Mouse (Mus musculus): Measurements from ENCODE around the gene Treh. TPM values are rescaled to one million over a fixed set of nuclear protein-coding genes. Genes with fewer than 3 reads are reported as not detected.

Treh gene
- polyA plus RNA-seq, 1 experiment from 2014 or later, result not detected

Other genes starting within 250 kb of the Treh start
- not detected in 2 replicates for gene Foxr1, start 232.1 kb upstream of the Treh start, polyA plus RNA-seq (2014; fragmentation: Nextera tagmentation; extraction: Ambion mirVana)
- 25.9 and 26.4 TPM in 2 replicates for gene Upk2, start 218.3 kb upstream of the Treh start, polyA plus RNA-seq (2014; fragmentation: Nextera tagmentation; extraction: Ambion mirVana)
- gene Bcl9l, start 190.4 kb upstream of the Treh start, polyA plus RNA-seq (2014; fragmentation: Nextera tagmentation; extraction: Ambion mirVana), result 15.4 and 16.3 TPM in 2 replicates
- 0.13 and 0.27 TPM in 2 replicates for gene Cxcr5, start 111.4 kb upstream of the Treh start, polyA plus RNA-seq (2014; fragmentation: Nextera tagmentation; extraction: Ambion mirVana)
- gene Ddx6, start 68.3 kb upstream of the Treh start, polyA plus RNA-seq (2014; fragmentation: Nextera tagmentation; extraction: Ambion mirVana), result 31.1 and 39.0 TPM in 2 replicates
- 26.7 and 26.8 TPM in 2 replicates for gene Phldb1, start 62.0 kb downstream of the Treh start, polyA plus RNA-seq (2014; fragmentation: Nextera tagmentation; extraction: Ambion mirVana)
- gene Arcn1, start 94.6 kb downstream of the Treh start, polyA plus RNA-seq (2014; fragmentation: Nextera tagmentation; extraction: Ambion mirVana), result 202 and 209 TPM in 2 replicates
- gene Ift46, start 94.7 kb downstream of the Treh start, polyA plus RNA-seq (2014; fragmentation: Nextera tagmentation; extraction: Ambion mirVana), result 105 and 119 TPM in 2 replicates
- 3.2 and 3.5 TPM in 2 replicates for gene Tmem25, start 126.1 kb downstream of the Treh start, polyA plus RNA-seq (2014; fragmentation: Nextera tagmentation; extraction: Ambion mirVana)
- gene Ttc36, start 129.8 kb downstream of the Treh start, polyA plus RNA-seq (2014; fragmentation: Nextera tagmentation; extraction: Ambion mirVana), result 0.42 and 1.7 TPM in 2 replicates
- gene Kmt2a, start 208.1 kb downstream of the Treh start, polyA plus RNA-seq (2014; fragmentation: Nextera tagmentation; extraction: Ambion mirVana), result 12.7 and 15.9 TPM in 2 replicates
- gene Atp5l, start 247.5 kb downstream of the Treh start, polyA plus RNA-seq (2014; fragmentation: Nextera tagmentation; extraction: Ambion mirVana), result 667 and 745 TPM in 2 replicates